Mouse (Mus musculus) CH12.LX (cell line): ENCODE data around the gene Pfn2. TPM values are rescaled to one million over a fixed set of nuclear protein-coding genes. Genes with fewer than 3 reads are reported as not detected.

Experiments used
- DNase-seq: peaks from one replicate; pipeline ENCODE4 v3.0.0-alpha.2; 2013; ENCODE audit errors: extremely low read depth
- H3K27ac ChIP-seq: 2 replicates; pipeline ENCODE4 v1.5.1; 2012; ENCODE audit warnings: low read depth, mild to moderate bottlenecking, control low read depth, moderate library complexity; ENCODE audit not compliant: insufficient read depth
- H3K27me3 ChIP-seq: replicated peaks from 2 replicates; pipeline ENCODE3; 2012; ENCODE audit warnings: inconsistent platforms
- H3K36me3 ChIP-seq, 2 experiments: replicated peaks in 1 of 2; 2 replicates each; pipeline versions ENCODE3 to v1.6.1; 2012; ENCODE audit warnings: inconsistent platforms in 1 of 2, low read length in 1 of 2, mild to moderate bottlenecking in 1 of 2, mixed read lengths in 1 of 2, moderate library complexity in 1 of 2; ENCODE audit not compliant: control insufficient read depth in 1 of 2, insufficient read depth in 1 of 2
- H3K4me1 ChIP-seq, 2 experiments: 2 replicates each; pipeline ENCODE4 v1.6.1; 2012; ENCODE audit warnings: inconsistent platforms in 1 of 2, moderate library complexity in 1 of 2; ENCODE audit not compliant: insufficient read depth in 2 of 2, control insufficient read depth in 1 of 2
- H3K4me2 ChIP-seq: 2 replicates; pipeline ENCODE4 v1.6.1; 2012; ENCODE audit warnings: low read depth, mild to moderate bottlenecking, control low read depth; ENCODE audit not compliant: poor library complexity, insufficient read depth, severe bottlenecking
- H3K4me3 ChIP-seq, 3 experiments: fragments of 150-350 bp in 1 of 3; sonication (generic) in 1 of 3; replicated peaks in 1 of 3; 2 replicates each; pipeline versions ENCODE3 to v1.5.1; 2011 to 2012; ENCODE audit warnings: low read depth in 2 of 3, low read length in 2 of 3, mild to moderate bottlenecking in 2 of 3, moderate library complexity in 2 of 3, control low read depth in 1 of 3, improper control_type of control experiment in 1 of 3, inconsistent platforms in 1 of 3, mixed read lengths in 1 of 3; ENCODE audit not compliant: poor library complexity in 1 of 3
- H3K79me2 ChIP-seq: replicated peaks from 2 replicates; pipeline ENCODE4 v1.6.1; 2012; ENCODE audit warnings: mild to moderate bottlenecking, moderate library complexity; ENCODE audit not compliant: control insufficient read depth, poor library complexity, insufficient read depth, severe bottlenecking; ENCODE audit errors: extremely low read depth
- H3K9ac ChIP-seq: 2 replicates; pipeline ENCODE4 v1.6.1; 2012; ENCODE audit warnings: low read depth, mild to moderate bottlenecking, control low read depth, moderate library complexity; ENCODE audit not compliant: insufficient read depth
- H3K9me3 ChIP-seq: replicated peaks from 2 replicates; pipeline ENCODE3; 2012; ENCODE audit warnings: low read length, inconsistent platforms, mixed read lengths
- BHLHE40 ChIP-seq: IDR thresholded peaks from 2 replicates; pipeline ENCODE4 v1.6.1; 2011; ENCODE audit warnings: mild to moderate bottlenecking, low read depth, low read length, improper control_type of control experiment
- CHD1 ChIP-seq: IDR thresholded peaks from 2 replicates; pipeline ENCODE4 v1.6.1; 2012; ENCODE audit warnings: low read depth, low read length, improper control_type of control experiment, inconsistent platforms
- ELF1 ChIP-seq: IDR thresholded peaks from 2 replicates; pipeline ENCODE4 v1.6.1; 2014; ENCODE audit warnings: low read depth, mild to moderate bottlenecking, inconsistent platforms, low read length, improper control_type of control experiment
- GABPA ChIP-seq: IDR thresholded peaks from 2 replicates; pipeline ENCODE4 v1.6.1; 2012; ENCODE audit warnings: low read depth, low read length, improper control_type of control experiment, inconsistent platforms; ENCODE audit not compliant: insufficient replicate concordance
- IRF4 ChIP-seq: IDR thresholded peaks from 2 replicates; pipeline ENCODE4 v1.6.1; 2014; ENCODE audit warnings: low read depth, mild to moderate bottlenecking, inconsistent platforms, low read length, improper control_type of control experiment
- JUN ChIP-seq: IDR thresholded peaks from 2 replicates; pipeline ENCODE4 v1.6.1; 2011; ENCODE audit warnings: low read depth, mild to moderate bottlenecking, low read length, improper control_type of control experiment, moderate library complexity; ENCODE audit not compliant: insufficient read depth
- JUND ChIP-seq: conservative IDR thresholded peaks from 2 replicates; pipeline ENCODE4 v1.6.1; 2011; ENCODE audit warnings: low read depth, low read length, improper control_type of control experiment
- MAX ChIP-seq: IDR thresholded peaks from 2 replicates; pipeline ENCODE4 v1.6.1; 2011; ENCODE audit warnings: low read length, improper control_type of control experiment
- MAZ ChIP-seq: IDR thresholded peaks from 2 replicates; pipeline ENCODE4 v1.6.1; 2012; ENCODE audit warnings: low read depth, mild to moderate bottlenecking, inconsistent platforms, low read length, improper control_type of control experiment, moderate library complexity
- MEF2A ChIP-seq: IDR thresholded peaks from 2 replicates; pipeline ENCODE4 v1.6.1; 2014; ENCODE audit warnings: low read depth, mild to moderate bottlenecking, inconsistent platforms, low read length, improper control_type of control experiment, borderline replicate concordance
- MXI1 ChIP-seq: IDR thresholded peaks from 2 replicates; pipeline ENCODE4 v1.6.1; 2011; ENCODE audit warnings: mild to moderate bottlenecking, low read depth, low read length, improper control_type of control experiment
- NRF1 ChIP-seq: IDR thresholded peaks from 2 replicates; pipeline ENCODE4 v1.6.1; 2014; ENCODE audit warnings: low read depth, mild to moderate bottlenecking, inconsistent platforms, low read length, improper control_type of control experiment, moderate library complexity
- PAX5 ChIP-seq: IDR thresholded peaks from 2 replicates; pipeline ENCODE4 v1.6.1; 2012; ENCODE audit warnings: low read length, inconsistent platforms, mixed read lengths
- RAD21 ChIP-seq: IDR thresholded peaks from 2 replicates; pipeline ENCODE4 v1.6.1; 2011; ENCODE audit warnings: low read depth, mild to moderate bottlenecking, low read length, improper control_type of control experiment, moderate library complexity
- RCOR1 ChIP-seq: conservative IDR thresholded peaks from 2 replicates; pipeline ENCODE4 v1.6.1; 2012; ENCODE audit warnings: low read depth, mild to moderate bottlenecking, inconsistent platforms, low read length, improper control_type of control experiment
- SIN3A ChIP-seq: IDR thresholded peaks from 2 replicates; pipeline ENCODE4 v1.6.1; 2012; ENCODE audit warnings: low read length, improper control_type of control experiment, inconsistent platforms
- SMC3 ChIP-seq: IDR thresholded peaks from 2 replicates; pipeline ENCODE4 v1.6.1; 2011; ENCODE audit warnings: low read depth, low read length, improper control_type of control experiment
- TBP ChIP-seq: conservative IDR thresholded peaks from 2 replicates; pipeline ENCODE4 v1.6.1; 2011; ENCODE audit warnings: low read depth, low read length, improper control_type of control experiment
- TCF12 ChIP-seq: IDR thresholded peaks from 2 replicates; pipeline ENCODE4 v1.6.1; 2014; ENCODE audit warnings: low read depth, mild to moderate bottlenecking, inconsistent platforms, low read length, improper control_type of control experiment
- USF1 ChIP-seq: IDR thresholded peaks from 2 replicates; pipeline ENCODE4 v1.6.1; 2014; ENCODE audit warnings: low read depth, mild to moderate bottlenecking, inconsistent platforms, low read length, improper control_type of control experiment
- USF2 ChIP-seq: conservative IDR thresholded peaks from 2 replicates; pipeline ENCODE4 v1.6.1; 2011; ENCODE audit warnings: low read depth, low read length, improper control_type of control experiment
- ZC3H11A ChIP-seq: IDR thresholded peaks from 2 replicates; pipeline ENCODE4 v1.6.1; 2012; ENCODE audit warnings: low read depth, mild to moderate bottlenecking, inconsistent platforms, low read length, improper control_type of control experiment
- ZMIZ1 ChIP-seq: IDR thresholded peaks from 2 replicates; pipeline ENCODE4 v1.6.1; 2012; ENCODE audit warnings: low read depth, mild to moderate bottlenecking, inconsistent platforms, low read length, improper control_type of control experiment
- dilution Hi-C: fragments of 300-500 bp; cut with MboI; formaldehyde crosslinking; loops from 2 replicates; pipeline ENCODE4 v1.14.3; 2020; ENCODE audit warnings: low sequenced_read_pairs; ENCODE audit not compliant: extremely low pct_unique_long_range_greater_than_20kb, extremely low pct_ligation_motif_present
- in situ Hi-C: fragments of 300-500 bp; cut with MboI; formaldehyde crosslinking; loops from 3 replicates; pipeline ENCODE4 v1.14.3; 2019; ENCODE audit warnings: low sequenced_read_pairs, low pct_ligation_motif_present, low pct_unique_long_range_greater_than_20kb, mixed read lengths
- polyA plus RNA-seq: library from polyadenylated mRNA; unstranded; fragments of >175 nt; gene quantifications from 2 replicates; pipeline ENCODE4 v1.2.1, GENCODE M21; 2012; ENCODE audit warnings: low read depth; ENCODE audit not compliant: insufficient read length
- total RNA-seq, 2 experiments: library from RNA; depleted of rRNA; stranded (reverse); fragments of 300-350 nt in 1 of 2; fragments of >200 nt in 1 of 2; gene quantifications; 2 replicates each; pipeline ENCODE4 v1.2.3; 2012 to 2014

Pfn2 gene
- total RNA-seq (2012; rRNA removed) (19.1 and 24.4 TPM in 2 replicates), total RNA-seq (2014; rRNA removed) (197 and 206 TPM in 2 replicates), polyA plus RNA-seq (142 and 165 TPM in 2 replicates)

DNA sequence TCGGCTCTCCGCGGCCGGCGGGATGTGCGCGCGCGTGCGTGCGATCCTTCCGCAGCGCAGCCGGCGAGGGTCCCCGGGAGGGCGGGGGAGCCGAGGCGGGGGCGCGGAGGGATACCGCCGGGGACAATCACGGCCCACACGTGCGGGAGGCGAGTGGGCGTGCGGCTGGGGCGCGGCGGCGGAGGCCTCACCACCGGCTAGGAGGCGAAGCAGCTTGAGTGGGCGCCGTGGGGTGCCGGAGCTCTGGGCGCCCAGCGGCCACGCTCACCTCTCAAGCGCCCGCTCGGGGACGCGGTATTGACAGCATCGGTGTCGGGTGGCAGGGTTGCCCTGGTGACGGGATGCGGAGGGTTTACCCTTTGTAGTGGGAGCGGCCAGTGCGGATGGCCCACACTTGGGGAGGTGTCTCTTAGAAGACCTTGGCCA lies at the start of gene Pfn2:
TSS of gene Pfn2 (minus strand) at position 320 of the 426 bp plus-strand sequence.
- H3K9me3 ChIP-seq, result peaks cover 8% of the 10 kb centered on the region
- peak; percentile 61 for DNase-seq
- peak within 1 kb of the TSS; percentile 57 to 88 (median 84) for H3K4me3 ChIP-seq
- H3K27me3 ChIP-seq, result no peaks in the 10 kb centered on the region
- dilution Hi-C loops, result no loop called here
- no peaks in the 10 kb centered on the region; the same call in 1 of the 2 replicates for H3K79me2 ChIP-seq
- H3K36me3 ChIP-seq, result peaks cover under 1 to 20% of the 10 kb centered on the region in 2 experiments
- H3K4me2 ChIP-seq, result peak within 1 kb of the TSS; percentile 76
- TF ChIP-seq ZC3H11A, result no peak
- peak; percentile 42; the same call in 1 of the 2 replicates for TF ChIP-seq MAX
- 0 out of 2 replicates have a peak, but pooled peaks have one; percentile 10 for TF ChIP-seq IRF4
- TF ChIP-seq NRF1, result peak; percentile 68
- TF ChIP-seq MAZ, result no peak
- no peak for TF ChIP-seq CHD1
- TF ChIP-seq BHLHE40, result peak; percentile 90
- TF ChIP-seq TCF12, result no peak
- no peak for TF ChIP-seq JUN
- TF ChIP-seq GABPA, result no peak
- TF ChIP-seq MXI1, result peak; percentile 42; the same call in 1 of the 2 replicates
- TF ChIP-seq, all 38 proteins: peak for 5
- Histone ChIP-seq H3K4me1 (peaks cover 0 to 12% of the 10 kb centered on the region in 2 experiments; a peak in 2 of 4 replicates), H3K9ac (peak within 1 kb of the TSS; percentile 64), H3K27ac (peak within 1 kb of the TSS; percentile 11; the same call in 1 of the 2 replicates)
- in situ Hi-C loops, result loop anchor here (5.0 to 25.0 kb wide), 2 partner anchors 275 to 640 kb away; no protein-coding TSS in a partner anchor

DNA sequence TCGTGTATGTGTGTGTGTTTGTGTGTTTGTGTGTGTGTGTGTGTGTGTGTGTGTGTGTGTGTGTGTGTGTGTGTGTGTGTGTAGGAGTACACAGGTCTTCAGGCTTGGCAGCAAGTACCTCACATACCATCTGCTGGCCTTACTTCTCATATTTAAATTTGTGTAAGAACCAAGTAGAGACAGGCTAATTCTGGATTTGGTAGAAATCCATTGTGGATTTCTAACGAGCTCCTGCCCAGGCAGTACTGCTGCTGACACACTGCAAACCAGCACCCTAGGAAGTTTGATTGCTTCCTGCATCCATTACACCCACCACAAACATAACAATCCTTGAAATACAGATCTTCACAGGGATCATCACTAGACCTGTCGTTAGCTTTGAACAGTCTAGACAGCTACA lies 35.1 kb upstream of the Pfn2 start:
- Histone ChIP-seq H3K4me3 (no peak overlapping the region), H3K27me3 (no peaks in the 10 kb centered on the region), H3K4me2 (no peak overlapping the region), H3K27ac (no peak overlapping the region), H3K4me1 (no peaks in the 10 kb centered on the region), H3K79me2 (no peaks in the 10 kb centered on the region), H3K9me3 (no peaks in the 10 kb centered on the region), H3K36me3 (no peaks in the 10 kb centered on the region), H3K9ac (no peak overlapping the region)
- no peak for DNase-seq
- TF ChIP-seq JUN (no peak), RAD21 (no peak), SMC3 (no peak), IRF4 (no peak), SIN3A (no peak), NRF1 (no peak), USF2 (no peak), PAX5 (no peak), ZMIZ1 (no peak), RCOR1 (no peak), ZC3H11A (no peak), TBP (no peak), BHLHE40 (no peak), ELF1 (no peak), MEF2A (no peak), USF1 (no peak), JUND (no peak)
- in situ Hi-C loops, result no loop called here
- dilution Hi-C loops, result no loop called here
